Mouse (Mus musculus): ENCODE measurements around the gene H2-Q4. TPM values are rescaled to one million over a fixed set of nuclear protein-coding genes. Genes with fewer than 3 reads are reported as not detected.
"Not testable (repeated sequence)": the region's sequence is repeated elsewhere in the genome, so short reads cannot be mapped to it uniquely, and the experiment has no call there.

Gene H2-Q4
- polyA plus RNA-seq, 1 experiment = 159 TPM

GRCm38 (mm10) chr17:35354071-35354470 is 25.3 kb upstream of the H2-Q4 start:
- TF ChIP-seq POLR2A (IDR thresholded peaks at IDR 0.05; ENCODE audit: low read depth, low read length) (no peak), CTCF (IDR thresholded peaks at IDR 0.05; ENCODE audit: extremely low read depth, insufficient read length, insufficient replicate concordance, low read depth, low read length) (no peak)
- 0 out of 2 replicates have a peak, but pooled peaks cover 2% of the 10 kb centered on the region for H3K4me1 ChIP-seq (ENCODE audit: control insufficient read depth, insufficient read depth, insufficient read length, low read length)
- H3K27ac ChIP-seq (ENCODE audit: insufficient read depth, low read depth, low read length) = no peak overlapping the region
- H3K27me3 ChIP-seq (ENCODE audit: control insufficient read depth, insufficient read depth, low read length) = no peaks in the 10 kb centered on the region
- WGBS = 79% methylated on average over 2 of the region's 2 CpGs
- H3K4me3 ChIP-seq (ENCODE audit: low read depth, low read length) = no peak overlapping the region
- no peaks in the 10 kb centered on the region for H3K36me3 ChIP-seq (ENCODE audit: control insufficient read depth, insufficient read depth, low read length)

- Histone ChIP-seq H3K4me1 (ENCODE audit: control insufficient read depth, insufficient read depth, insufficient read length, low read length) (peaks cover 11% of the 10 kb centered on the region), H3K27me3 (ENCODE audit: control insufficient read depth, insufficient read depth, low read length) (no peaks in the 10 kb centered on the region), H3K4me3 (ENCODE audit: low read depth, low read length) (no peak overlapping the region), H3K36me3 (ENCODE audit: control insufficient read depth, insufficient read depth, low read length) (no peaks in the 10 kb centered on the region), H3K27ac (ENCODE audit: insufficient read depth, low read depth, low read length) (no peak overlapping the region)
- no peak for TF ChIP-seq POLR2A (IDR thresholded peaks at IDR 0.05; ENCODE audit: low read depth, low read length)
- no peak for TF ChIP-seq CTCF (IDR thresholded peaks at IDR 0.05; ENCODE audit: extremely low read depth, insufficient read length, insufficient replicate concordance, low read depth, low read length)
- 31% methylated on average over 1 of the region's 1 CpGs for WGBS
Observed at GRCm38 (mm10) chr17:35357086-35357485, 22.3 kb upstream of the H2-Q4 start.

- TF ChIP-seq POLR2A (IDR thresholded peaks at IDR 0.05; ENCODE audit: low read depth, low read length) (peak; percentile 96), CTCF (IDR thresholded peaks at IDR 0.05; ENCODE audit: extremely low read depth, insufficient read length, insufficient replicate concordance, low read depth, low read length) (no peak)
- peak overlapping the region; percentile 78 for H3K4me3 ChIP-seq (ENCODE audit: low read depth, low read length)
Observed at GRCm38 (mm10) chr17:35358763-35359469, 20.5 kb upstream of the H2-Q4 start.

GRCm38 (mm10) chr17:35359470-35359862 is 20.0 kb upstream of the H2-Q4 start:
- Histone ChIP-seq H3K27me3 (ENCODE audit: control insufficient read depth, insufficient read depth, low read length) (no peaks in the 10 kb centered on the region), H3K27ac (ENCODE audit: insufficient read depth, low read depth, low read length) (peak overlapping the region; percentile 63), H3K4me3 (ENCODE audit: low read depth, low read length) (peak overlapping the region; percentile 78), H3K4me1 (ENCODE audit: control insufficient read depth, insufficient read depth, insufficient read length, low read length) (peaks cover 11% of the 10 kb centered on the region), H3K36me3 (ENCODE audit: control insufficient read depth, insufficient read depth, low read length) (peaks cover 4% of the 10 kb centered on the region; the same call in 1 of the 2 replicates)
- TF ChIP-seq CTCF (IDR thresholded peaks at IDR 0.05; ENCODE audit: extremely low read depth, insufficient read length, insufficient replicate concordance, low read depth, low read length) (no peak), POLR2A (IDR thresholded peaks at IDR 0.05; ENCODE audit: low read depth, low read length) (no peak)
- WGBS = 21% methylated on average over 21 of the region's 21 CpGs

More at GRCm38 (mm10) chr17:35358763-35359469, 20.5 kb upstream of the H2-Q4 start:
- Histone ChIP-seq H3K27me3 (ENCODE audit: control insufficient read depth, insufficient read depth, low read length) (no peaks in the 10 kb centered on the region), H3K27ac (ENCODE audit: insufficient read depth, low read depth, low read length) (peak overlapping the region; percentile 63), H3K4me1 (ENCODE audit: control insufficient read depth, insufficient read depth, insufficient read length, low read length) (peaks cover 11% of the 10 kb centered on the region), H3K36me3 (ENCODE audit: control insufficient read depth, insufficient read depth, low read length) (peaks cover 4% of the 10 kb centered on the region; the same call in 1 of the 2 replicates)
- 10% methylated on average over 38 of the region's 38 CpGs for WGBS

- Histone ChIP-seq H3K4me1 (ENCODE audit: control insufficient read depth, insufficient read depth, insufficient read length, low read length) (peaks cover 3% of the 10 kb centered on the region; the same call in 1 of the 2 replicates), H3K36me3 (ENCODE audit: control insufficient read depth, insufficient read depth, low read length) (peaks cover 21% of the 10 kb centered on the region), H3K27me3 (ENCODE audit: control insufficient read depth, insufficient read depth, low read length) (no peaks in the 10 kb centered on the region), H3K4me3 (ENCODE audit: low read depth, low read length) (peak overlapping the region; percentile 90), H3K27ac (ENCODE audit: insufficient read depth, low read depth, low read length) (peak overlapping the region; percentile 82)
- no peak for TF ChIP-seq CTCF (IDR thresholded peaks at IDR 0.05; ENCODE audit: extremely low read depth, insufficient read length, insufficient replicate concordance, low read depth, low read length)
- no peak for TF ChIP-seq POLR2A (IDR thresholded peaks at IDR 0.05; ENCODE audit: low read depth, low read length)
- 2% methylated on average over 70 of the region's 70 CpGs for WGBS
Observed at GRCm38 (mm10) chr17:35379729-35380451, 473 bp downstream of the H2-Q4 start.

- not testable (repeated sequence) for H3K27me3 ChIP-seq (ENCODE audit: control insufficient read depth, insufficient read depth, low read length); H3K4me1 ChIP-seq (ENCODE audit: control insufficient read depth, insufficient read depth, insufficient read length, low read length); H3K36me3 ChIP-seq (ENCODE audit: control insufficient read depth, insufficient read depth, low read length); H3K27ac ChIP-seq (ENCODE audit: insufficient read depth, low read depth, low read length); H3K4me3 ChIP-seq (ENCODE audit: low read depth, low read length)
- 14% methylated on average over 7 of the region's 7 CpGs for WGBS
Observed at GRCm38 (mm10) chr17:35389796-35390195, 10.4 kb downstream of the H2-Q4 start.

GRCm38 (mm10) chr17:35392671-35393070 is 13.3 kb downstream of the H2-Q4 start:
- not testable (repeated sequence) for H3K27me3 ChIP-seq (ENCODE audit: control insufficient read depth, insufficient read depth, low read length); H3K4me3 ChIP-seq (ENCODE audit: low read depth, low read length); H3K4me1 ChIP-seq (ENCODE audit: control insufficient read depth, insufficient read depth, insufficient read length, low read length); H3K36me3 ChIP-seq (ENCODE audit: control insufficient read depth, insufficient read depth, low read length); H3K27ac ChIP-seq (ENCODE audit: insufficient read depth, low read depth, low read length)
- WGBS = 78% methylated on average over 2 of the region's 2 CpGs

- not testable (repeated sequence) for H3K27ac ChIP-seq (ENCODE audit: insufficient read depth, low read depth, low read length); H3K36me3 ChIP-seq (ENCODE audit: control insufficient read depth, insufficient read depth, low read length); H3K4me1 ChIP-seq (ENCODE audit: control insufficient read depth, insufficient read depth, insufficient read length, low read length); H3K27me3 ChIP-seq (ENCODE audit: control insufficient read depth, insufficient read depth, low read length)
- H3K4me3 ChIP-seq (ENCODE audit: low read depth, low read length) = peak overlapping the region; percentile 67
- WGBS = 3% methylated on average over 60 of the region's 75 CpGs
Observed at GRCm38 (mm10) chr17:35393864-35394800, 14.7 kb downstream of the H2-Q4 start.

- not testable (repeated sequence) for H3K27ac ChIP-seq (ENCODE audit: insufficient read depth, low read depth, low read length); H3K4me1 ChIP-seq (ENCODE audit: control insufficient read depth, insufficient read depth, insufficient read length, low read length); H3K27me3 ChIP-seq (ENCODE audit: control insufficient read depth, insufficient read depth, low read length); H3K36me3 ChIP-seq (ENCODE audit: control insufficient read depth, insufficient read depth, low read length); H3K4me3 ChIP-seq (ENCODE audit: low read depth, low read length)
- 94% methylated on average over 2 of the region's 2 CpGs for WGBS
Observed at GRCm38 (mm10) chr17:35396956-35397355, 17.5 kb downstream of the H2-Q4 start.

GRCm38 (mm10) chr17:35413057-35413456 is 33.6 kb downstream of the H2-Q4 start:
- H3K4me3 ChIP-seq (ENCODE audit: low read depth, low read length); H3K36me3 ChIP-seq (ENCODE audit: control insufficient read depth, insufficient read depth, low read length); H3K4me1 ChIP-seq (ENCODE audit: control insufficient read depth, insufficient read depth, insufficient read length, low read length); H3K27me3 ChIP-seq (ENCODE audit: control insufficient read depth, insufficient read depth, low read length); H3K27ac ChIP-seq (ENCODE audit: insufficient read depth, low read depth, low read length): not testable (repeated sequence)
- WGBS = no CpG with 5 or more reads among the region's 1 CpGs

Measured in small intestine, adult 2 months (tissue).